Mouse (Mus musculus) lung, adult 2 months (tissue): ENCODE results near the gene Mrtfa. TPM values are rescaled to one million over a fixed set of nuclear protein-coding genes. Genes with fewer than 3 reads are reported as not detected.

ENCODE experiments used
- DNase-seq: peaks from one replicate; pipeline ENCODE4 v3.0.0; 2022
- H3K4me1 ChIP-seq: fragments of 200-500 bp; 2 replicates; pipeline ENCODE4 v1.6.1; 2011; ENCODE audit warnings: low read length; ENCODE audit not compliant: control insufficient read depth, insufficient read depth
- H3K4me3 ChIP-seq: fragments of 200-500 bp; replicated peaks from 2 replicates; pipeline ENCODE3; 2011; ENCODE audit warnings: low read depth, mild to moderate bottlenecking, control low read depth, low read length; ENCODE audit errors: extremely low read depth
- CTCF ChIP-seq: fragments of 200-500 bp; IDR thresholded peaks from 2 replicates; pipeline ENCODE4 v1.5.1; 2011; ENCODE audit warnings: mild to moderate bottlenecking, low read length, control low read depth; ENCODE audit not compliant: insufficient read depth
- POLR2A ChIP-seq: fragments of 200-500 bp; IDR thresholded peaks from 2 replicates; pipeline ENCODE4 v1.6.1; 2011; ENCODE audit warnings: low read depth, mild to moderate bottlenecking, control low read depth, low read length, borderline replicate concordance; ENCODE audit errors: extremely low read depth
- WGBS: fragments of 180-500 bp; shearing (Covaris S2); methylation state at CpG from one replicate; pipeline ENCODE4 v1.1.7; 2018; 5-methylcytosine and 5-hydroxymethylcytosine counted together
- polyA plus RNA-seq: library from polyadenylated mRNA; depleted of rRNA; stranded (reverse); fragments of >200 nt; gene quantifications from 2 replicates; pipeline ENCODE4 v1.2.3, GENCODE M21; 2012

The Mrtfa gene
- polyA plus RNA-seq, 1 experiment, result 39.0 TPM

GRCm38 (mm10) chr15:81189061-81189460 lies 1.5 kb downstream of the Mrtfa start:
- no peak overlapping the region for H3K4me3 ChIP-seq
- TF ChIP-seq CTCF (no peak), POLR2A (no peak)
- DNase-seq, result no peak
- peaks cover 7% of the 10 kb centered on the region for H3K4me1 ChIP-seq
- WGBS, result 89% methylated on average over 2 of the region's 2 CpGs

GRCm38 (mm10) chr15:81184913-81185312 lies 5.6 kb downstream of the Mrtfa start:
- 76% methylated on average over 1 of the region's 1 CpGs for WGBS
- no peak for TF ChIP-seq POLR2A
- TF ChIP-seq CTCF, result no peak
- Histone ChIP-seq H3K4me1 (peaks cover 7% of the 10 kb centered on the region), H3K4me3 (no peak overlapping the region)
- no peak for DNase-seq

- TF ChIP-seq CTCF (no peak), POLR2A (no peak)
- no peak overlapping the region for H3K4me3 ChIP-seq
- no peak for DNase-seq
- WGBS, result 39% methylated on average over 2 of the region's 2 CpGs
- peaks cover 4% of the 10 kb centered on the region for H3K4me1 ChIP-seq
These were observed 9.3 kb downstream of the Mrtfa start for GRCm38 (mm10) chr15:81181233-81181632.

GRCm38 (mm10) chr15:81179523-81179922 lies 11.0 kb downstream of the Mrtfa start:
- DNase-seq, result no peak
- H3K4me1 ChIP-seq, result peaks cover 7% of the 10 kb centered on the region
- TF ChIP-seq POLR2A, result no peak
- TF ChIP-seq CTCF, result no peak
- no peak overlapping the region for H3K4me3 ChIP-seq
- 72% methylated on average over 2 of the region's 2 CpGs for WGBS

- H3K4me1 ChIP-seq, result peaks cover 9% of the 10 kb centered on the region
- DNase-seq, result no peak
- WGBS, result 59% methylated on average over 11 of the region's 11 CpGs
- no peak overlapping the region for H3K4me3 ChIP-seq
- TF ChIP-seq CTCF (no peak), POLR2A (no peak)
These were observed 11.9 kb downstream of the Mrtfa start for GRCm38 (mm10) chr15:81178703-81179102.

- no peak for DNase-seq
- H3K4me1 ChIP-seq, result peaks cover 9% of the 10 kb centered on the region
- TF ChIP-seq CTCF (no peak), POLR2A (no peak)
- 84% methylated on average over 7 of the region's 7 CpGs for WGBS
- H3K4me3 ChIP-seq, result no peak overlapping the region
These were observed 12.7 kb downstream of the Mrtfa start for GRCm38 (mm10) chr15:81177860-81178259.

GRCm38 (mm10) chr15:81175633-81176032 lies 14.9 kb downstream of the Mrtfa start:
- TF ChIP-seq CTCF (no peak), POLR2A (no peak)
- 66% methylated on average over 3 of the region's 3 CpGs for whole genome bisulfite sequencing
- DNase-seq, result no peak
- Histone ChIP-seq H3K4me3 (no peak overlapping the region), H3K4me1 (peaks cover 9% of the 10 kb centered on the region)

- no peak for DNase-seq
- Histone ChIP-seq H3K4me3 (no peak overlapping the region), H3K4me1 (peaks cover 11% of the 10 kb centered on the region)
- no peak for TF ChIP-seq CTCF
- no peak for TF ChIP-seq POLR2A
- 91% methylated on average over 8 of the region's 8 CpGs for WGBS
These were observed 18.3 kb downstream of the Mrtfa start for GRCm38 (mm10) chr15:81172259-81172658.

- no peak overlapping the region for H3K4me3 ChIP-seq
- peaks cover 9% of the 10 kb centered on the region for H3K4me1 ChIP-seq
- no peak for DNase-seq
- WGBS, result 48% methylated on average over 6 of the region's 6 CpGs
- no peak for TF ChIP-seq CTCF
These were observed 21.8 kb downstream of the Mrtfa start for GRCm38 (mm10) chr15:81168735-81169134.

- no peak overlapping the region for H3K4me3 ChIP-seq
- 67% methylated on average over 10 of the region's 10 CpGs for WGBS
- H3K4me1 ChIP-seq, result peaks cover 9% of the 10 kb centered on the region
- DNase-seq, result no peak
- TF ChIP-seq POLR2A (no peak), CTCF (no peak)
These were observed 22.7 kb downstream of the Mrtfa start for GRCm38 (mm10) chr15:81167831-81168230.

GRCm38 (mm10) chr15:81166291-81166690 lies 24.3 kb downstream of the Mrtfa start:
- Histone ChIP-seq H3K4me3 (no peak overlapping the region), H3K4me1 (peaks cover 14% of the 10 kb centered on the region)
- TF ChIP-seq POLR2A (no peak), CTCF (no peak)
- no peak for DNase-seq
- WGBS, result 86% methylated on average over 5 of the region's 5 CpGs

GRCm38 (mm10) chr15:81164560-81165310 lies 25.8 kb downstream of the Mrtfa start:
- 52% methylated on average over 9 of the region's 9 CpGs for WGBS
- H3K4me1 ChIP-seq, result peaks cover 14% of the 10 kb centered on the region
- H3K4me3 ChIP-seq, result no peak overlapping the region
- DNase-seq, result no peak
- no peak for TF ChIP-seq CTCF
- TF ChIP-seq POLR2A, result no peak
